Mouse (Mus musculus) lung, adult 2 months (tissue): ENCODE data around the gene Snx22.

Source experiments
- CTCF ChIP-seq: fragments of 200-500 bp; IDR thresholded peaks from 2 replicates; pipeline ENCODE4 v1.5.1; 2011; ENCODE audit warnings: mild to moderate bottlenecking, low read length, control low read depth; ENCODE audit not compliant: insufficient read depth
- POLR2A ChIP-seq: fragments of 200-500 bp; IDR thresholded peaks from 2 replicates; pipeline ENCODE4 v1.6.1; 2011; ENCODE audit warnings: low read depth, mild to moderate bottlenecking, control low read depth, low read length, borderline replicate concordance; ENCODE audit errors: extremely low read depth

DNA sequence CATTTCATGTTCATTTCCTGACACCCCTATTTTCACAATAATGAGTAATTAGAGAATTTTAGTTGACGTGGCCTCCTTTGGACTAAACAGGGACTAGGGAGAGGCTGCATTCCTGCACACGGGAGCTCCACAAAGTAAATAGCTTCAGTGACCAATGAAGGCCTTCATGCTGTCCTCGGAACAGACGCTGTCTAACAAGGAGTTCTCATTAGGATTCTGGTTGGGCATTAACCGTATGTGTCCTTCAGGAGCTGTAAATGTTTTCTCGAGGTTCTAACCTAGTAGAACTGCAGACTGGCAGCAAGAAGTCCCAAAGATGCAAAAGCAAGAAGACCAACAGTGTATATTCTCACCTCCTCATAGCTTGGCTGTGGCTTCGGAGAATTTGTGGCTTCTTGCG, 35.6 kb upstream of the Snx22 start:
- no peak for TF ChIP-seq POLR2A
- TF ChIP-seq CTCF = no peak
